Mouse (Mus musculus): ENCODE results near the gene Il17c.

Gene Il17c

GRCm38 (mm10) chr8:122421376-122422070, at the start of gene Il17c:
Gene Il17c (plus strand): TSS chr8:122422020.
- no peak for DNase-seq (ENCODE audit: low read depth, low spot score)

- no peak for DNase-seq (ENCODE audit: low read depth, low spot score)
These were observed 46.5 kb upstream of the Il17c start for GRCm38 (mm10) chr8:122375320-122375719.

- DNase-seq (ENCODE audit: low read depth, low spot score) = no peak
These were observed 46.0 kb upstream of the Il17c start for GRCm38 (mm10) chr8:122375751-122376364.

GRCm38 (mm10) chr8:122376365-122377231, 45.2 kb upstream of the Il17c start, which contains the start of gene Zc3h18:
Gene Zc3h18 (plus strand): TSS chr8:122376609.
- DNase-seq (ENCODE audit: low read depth, low spot score) = peak; percentile 99

GRCm38 (mm10) chr8:122383039-122383438, 38.8 kb upstream of the Il17c start:
- no peak for DNase-seq (ENCODE audit: low read depth, low spot score)

- DNase-seq (ENCODE audit: low read depth, low spot score) = no peak
These were observed 32.5 kb upstream of the Il17c start for GRCm38 (mm10) chr8:122389357-122389756.

- DNase-seq (ENCODE audit: low read depth, low spot score) = no peak
These were observed 31.1 kb upstream of the Il17c start for GRCm38 (mm10) chr8:122390758-122391157.

- no peak for DNase-seq (ENCODE audit: low read depth, low spot score)
These were observed 28.1 kb upstream of the Il17c start for GRCm38 (mm10) chr8:122393717-122394116.

- DNase-seq (ENCODE audit: low read depth, low spot score) = peak; percentile 82
These were observed 26.5 kb upstream of the Il17c start for GRCm38 (mm10) chr8:122395291-122395690.

- no peak for DNase-seq (ENCODE audit: low read depth, low spot score)
These were observed 23.6 kb upstream of the Il17c start for GRCm38 (mm10) chr8:122398186-122398585.

- DNase-seq (ENCODE audit: low read depth, low spot score) = no peak
These were observed 16.5 kb upstream of the Il17c start for GRCm38 (mm10) chr8:122405146-122405805.

GRCm38 (mm10) chr8:122407678-122408077, 14.1 kb upstream of the Il17c start:
- no peak for DNase-seq (ENCODE audit: low read depth, low spot score)

GRCm38 (mm10) chr8:122414311-122414710, 7.5 kb upstream of the Il17c start:
- DNase-seq (ENCODE audit: low read depth, low spot score) = no peak

- no peak for DNase-seq (ENCODE audit: low read depth, low spot score)
These were observed 6.3 kb upstream of the Il17c start for GRCm38 (mm10) chr8:122415554-122415953.

- peak; percentile 76 for DNase-seq (ENCODE audit: low read depth, low spot score)
These were observed 1.8 kb upstream of the Il17c start for GRCm38 (mm10) chr8:122419881-122420555.

GRCm38 (mm10) chr8:122423217-122423616, 1.4 kb downstream of the Il17c start:
- no peak for DNase-seq (ENCODE audit: low read depth, low spot score)

GRCm38 (mm10) chr8:122423659-122424058, 1.8 kb downstream of the Il17c start:
- DNase-seq (ENCODE audit: low read depth, low spot score) = no peak

GRCm38 (mm10) chr8:122426145-122426544, 4.3 kb downstream of the Il17c start:
- DNase-seq (ENCODE audit: low read depth, low spot score) = no peak

GRCm38 (mm10) chr8:122427607-122428006, 5.8 kb downstream of the Il17c start:
- DNase-seq (ENCODE audit: low read depth, low spot score) = no peak

GRCm38 (mm10) chr8:122428163-122428562, 6.3 kb downstream of the Il17c start:
- no peak for DNase-seq (ENCODE audit: low read depth, low spot score)

GRCm38 (mm10) chr8:122430058-122430636, 8.3 kb downstream of the Il17c start:
- peak; percentile 48 for DNase-seq (ENCODE audit: low read depth, low spot score)

Measured in brain, adult 2 months (tissue).